Mouse (Mus musculus): ENCODE measurements around the gene Nr3c2. TPM values are rescaled to one million over a fixed set of nuclear protein-coding genes. Genes with fewer than 3 reads are reported as not detected.

The Nr3c2 gene
- total and polyA plus RNA-seq, 3 experiments, result 0.12 to 0.30 TPM; not detected in 1

GRCm38 (mm10) chr8:77051399-77052275 is 152.4 kb downstream of the Nr3c2 start:
- no peak overlapping the region for H3K9ac ChIP-seq (ENCODE audit: insufficient read depth, low read depth)
- H3K79me2 ChIP-seq (replicated peaks; ENCODE audit: control insufficient read depth, extremely low read depth, insufficient read depth, poor library complexity, severe bottlenecking), result no peaks in the 10 kb centered on the region
- TF ChIP-seq MAZ (IDR thresholded peaks at IDR 0.05; ENCODE audit: low read depth, low read length) (no peak), MXI1 (IDR thresholded peaks at IDR 0.05; ENCODE audit: low read depth, low read length) (no peak), MAX (IDR thresholded peaks at IDR 0.05; ENCODE audit: low read length) (no peak), JUND (conservative IDR thresholded peaks at IDR 0.05; ENCODE audit: low read depth, low read length) (no peak), USF2 (conservative IDR thresholded peaks at IDR 0.05; ENCODE audit: low read depth, low read length) (no peak)
- no peak overlapping the region for H3K4me2 ChIP-seq (ENCODE audit: insufficient read depth, low read depth, poor library complexity, severe bottlenecking)
- in situ Hi-C loops (cut with MboI; ENCODE audit: low pct_ligation_motif_present, low pct_unique_long_range_greater_than_20kb, low sequenced_read_pairs) (no loop called here), dilution Hi-C loops (cut with MboI; ENCODE audit: extremely low pct_ligation_motif_present, extremely low pct_unique_long_range_greater_than_20kb, low sequenced_read_pairs) (no loop called here)
- H3K9me3 ChIP-seq (replicated peaks; ENCODE audit: low read length), result no peaks in the 10 kb centered on the region
- no peak for DNase-seq (ENCODE audit: extremely low read depth)
- no peak overlapping the region for H3K27ac ChIP-seq (ENCODE audit: insufficient read depth, low read depth)
- no peaks in the 10 kb centered on the region for H3K36me3 ChIP-seq (replicated peaks in 1 of 2; ENCODE audit: control insufficient read depth in 1 of 2, insufficient read depth in 1 of 2, low read length in 1 of 2)
- no peak overlapping the region for H3K4me3 ChIP-seq (replicated peaks in 1 of 3; ENCODE audit: low read depth in 2 of 3, low read length in 2 of 3, poor library complexity in 1 of 3)
- H3K4me1 ChIP-seq (ENCODE audit: control insufficient read depth in 1 of 2, insufficient read depth in 2 of 2), result no peaks in the 10 kb centered on the region
- no peaks in the 10 kb centered on the region for H3K27me3 ChIP-seq (replicated peaks)

- Histone ChIP-seq H3K9me3 (replicated peaks; ENCODE audit: low read length) (no peaks in the 10 kb centered on the region), H3K4me2 (ENCODE audit: insufficient read depth, low read depth, poor library complexity, severe bottlenecking) (no peak overlapping the region), H3K36me3 (replicated peaks in 1 of 2; ENCODE audit: control insufficient read depth in 1 of 2, insufficient read depth in 1 of 2, low read length in 1 of 2) (no peaks in the 10 kb centered on the region), H3K79me2 (replicated peaks; ENCODE audit: control insufficient read depth, extremely low read depth, insufficient read depth, poor library complexity, severe bottlenecking) (no peaks in the 10 kb centered on the region), H3K4me1 (ENCODE audit: control insufficient read depth in 1 of 2, insufficient read depth in 2 of 2) (no peaks in the 10 kb centered on the region), H3K27ac (ENCODE audit: insufficient read depth, low read depth) (no peak overlapping the region), H3K27me3 (replicated peaks) (no peaks in the 10 kb centered on the region), H3K4me3 (replicated peaks in 1 of 3; ENCODE audit: low read depth in 2 of 3, low read length in 2 of 3, poor library complexity in 1 of 3) (no peak overlapping the region), H3K9ac (ENCODE audit: insufficient read depth, low read depth) (no peak overlapping the region)
- no peak for TF ChIP-seq ETS1 (conservative IDR thresholded peaks at IDR 0.05; ENCODE audit: low read depth, low read length)
- TF ChIP-seq HCFC1 (IDR thresholded peaks at IDR 0.05; ENCODE audit: low read depth, low read length), result no peak
- no peak for TF ChIP-seq BHLHE40 (IDR thresholded peaks at IDR 0.05; ENCODE audit: low read depth, low read length)
- TF ChIP-seq ELF1 (IDR thresholded peaks at IDR 0.05; ENCODE audit: low read depth, low read length), result no peak
- no peak for TF ChIP-seq ZC3H11A (IDR thresholded peaks at IDR 0.05; ENCODE audit: low read depth, low read length)
- TF ChIP-seq GABPA (IDR thresholded peaks at IDR 0.05; ENCODE audit: insufficient replicate concordance, low read depth, low read length), result no peak
- TF ChIP-seq ZNF384 (IDR thresholded peaks at IDR 0.05; ENCODE audit: low read depth, low read length), result no peak
- TF ChIP-seq KAT2A (IDR thresholded peaks at IDR 0.05; ENCODE audit: insufficient replicate concordance, low read length), result no peak
- TF ChIP-seq ZMIZ1 (IDR thresholded peaks at IDR 0.05; ENCODE audit: low read depth, low read length), result no peak
- TF ChIP-seq USF2 (conservative IDR thresholded peaks at IDR 0.05; ENCODE audit: low read depth, low read length), result no peak
- in situ Hi-C loops (cut with MboI; ENCODE audit: low pct_ligation_motif_present, low pct_unique_long_range_greater_than_20kb, low sequenced_read_pairs) (no loop called here), dilution Hi-C loops (cut with MboI; ENCODE audit: extremely low pct_ligation_motif_present, extremely low pct_unique_long_range_greater_than_20kb, low sequenced_read_pairs) (no loop called here)
- no peak for DNase-seq (ENCODE audit: extremely low read depth)
Observed at GRCm38 (mm10) chr8:77055492-77056021, 156.3 kb downstream of the Nr3c2 start.

All from CH12.LX (cell line).